Mouse (Mus musculus) stomach, postnatal 0 days (tissue): ENCODE results near the gene Rapgefl1.

Source experiments
- CTCF ChIP-seq: IDR thresholded peaks from 2 replicates; pipeline ENCODE4 v1.5.1; 2016; ENCODE audit warnings: antibody characterized with exemption, low read depth, mild to moderate bottlenecking, moderate library complexity
- EP300 ChIP-seq: optimal IDR thresholded peaks from 2 replicates; pipeline ENCODE3; 2016; ENCODE audit warnings: antibody characterized with exemption

GRCm38 (mm10) chr11:98867293-98867692 is 30.7 kb downstream of the Rapgefl1 start:
- TF ChIP-seq CTCF (no peak), EP300 (no peak)
